Mouse (Mus musculus) right cerebral cortex, postnatal 14 days (tissue): ENCODE data around the gene Clcf1.

Experiments
- DNase-seq: peaks from one replicate; pipeline ENCODE4 v3.0.0; 2022

Clcf1 gene

GRCm38 (mm10) chr19:4214071-4214770, at the start of gene Clcf1, which contains the start of gene AC109138.7:
Gene Clcf1, plus strand, starts transcription at chr19:4214238.
Gene AC109138.7, plus strand, starts transcription at chr19:4214357.
- DNase-seq = no peak

GRCm38 (mm10) chr19:4164721-4165120, 49.3 kb upstream of the Clcf1 start:
- DNase-seq = no peak

- DNase-seq = no peak
Observed at GRCm38 (mm10) chr19:4166678-4167476, 47.2 kb upstream of the Clcf1 start.

- peak; percentile 99 for DNase-seq
Observed at GRCm38 (mm10) chr19:4169378-4169784, 44.7 kb upstream of the Clcf1 start.

- DNase-seq = no peak
Observed at GRCm38 (mm10) chr19:4169810-4170209, 44.2 kb upstream of the Clcf1 start.

GRCm38 (mm10) chr19:4170723-4171392, 43.2 kb upstream of the Clcf1 start:
- no peak for DNase-seq

- DNase-seq = no peak
Observed at GRCm38 (mm10) chr19:4171393-4172290, 42.4 kb upstream of the Clcf1 start.

GRCm38 (mm10) chr19:4172925-4173324, 41.1 kb upstream of the Clcf1 start:
- no peak for DNase-seq

GRCm38 (mm10) chr19:4175368-4175947, 38.6 kb upstream of the Clcf1 start, which contains the start of gene Carns1:
Gene Carns1, minus strand, starts transcription at chr19:4175479.
- DNase-seq = no peak

- no peak for DNase-seq
Observed at GRCm38 (mm10) chr19:4180411-4180810, 33.6 kb upstream of the Clcf1 start.

GRCm38 (mm10) chr19:4181892-4182291, 32.1 kb upstream of the Clcf1 start:
- DNase-seq = peak; percentile 77

GRCm38 (mm10) chr19:4183689-4184088, 30.3 kb upstream of the Clcf1 start:
- no peak for DNase-seq

GRCm38 (mm10) chr19:4184976-4185975, 28.8 kb upstream of the Clcf1 start:
- DNase-seq = no peak

- no peak for DNase-seq
Observed at GRCm38 (mm10) chr19:4187303-4187702, 26.7 kb upstream of the Clcf1 start.

- no peak for DNase-seq
Observed at GRCm38 (mm10) chr19:4189051-4189620, 24.9 kb upstream of the Clcf1 start.

- no peak for DNase-seq
Observed at GRCm38 (mm10) chr19:4190831-4191334, 23.2 kb upstream of the Clcf1 start, which contains the start of gene Tbc1d10c. Gene Tbc1d10c, minus strand, starts transcription at chr19:4191284.

- DNase-seq = peak; percentile 97
Observed at GRCm38 (mm10) chr19:4191528-4192250, 22.3 kb upstream of the Clcf1 start, which contains the start of gene Ppp1ca. Gene Ppp1ca, plus strand, starts transcription at chr19:4192065.

- no peak for DNase-seq
Observed at GRCm38 (mm10) chr19:4192251-4192985, 21.6 kb upstream of the Clcf1 start.
